In genomic region chr2:13579315-13579714, GRCm38 (mm10) we compare ENCODE assay signal across 16 mouse cellular contexts. TPM values are rescaled to one million over a fixed set of nuclear protein-coding genes. Genes with fewer than 3 reads are reported as not detected.
A peak's percentile ranks its signal among the peaks of the same experiment; 100 is the strongest.
DNase-seq lines count a peak whose midpoint lies in the region; ATAC-seq and TF ChIP-seq lines count a peak whose summit lies in the region.
"Had no signal": no experiment of that assay in that cellular context is flagged by ENCODE, and none has a peak within 500 bp of the region (broad histone marks: within the 10 kb centered on the region; RNA-seq: fewer than 3 reads in every experiment).

No protein-coding gene starts in this region.

- DNase-seq in gastrocnemius, adult 2 months, result no peak
- DNase-seq in gastrocnemius, postnatal 4 days (ENCODE audit: low spot score in 2 of 2), result no peak
- no peak for DNase-seq in heart, postnatal 36 days
- peak; percentile 45 for DNase-seq in A20 (ENCODE audit: low read depth, low spot score)
- peak; percentile 14 for DNase-seq in induced T-regulatory cell, adult 2 months (ENCODE audit: low read depth)
- no peak for DNase-seq in left cerebral cortex, postnatal 14 days (ENCODE audit: low spot score in 2 of 2)
- DNase-seq: adrenal gland, adult 2 months; adrenal gland, postnatal 25 days; cerebellum, adult 2 months; embryo, embryonic 11 days; gastrocnemius, postnatal 10 days; kidney, adult 11 months had no signal

- H3K27ac ChIP-seq in gastrocnemius, adult 2 months, result no peak overlapping the region
- H3K27ac ChIP-seq in heart, embryonic 16.5 days (ENCODE audit: low read length), result no peak overlapping the region
- H3K27ac ChIP-seq: forebrain, embryonic 15.5 days; hindbrain, embryonic 15.5 days had no signal

- intact Hi-C loops in gastrocnemius, adult 2 months (cut with DNase I), result loop anchor here (5.0 to 10.0 kb wide), 2 partner anchors 185 to 287 kb away; no protein-coding TSS in a partner anchor
- intact Hi-C loops in heart, postnatal 36 days (cut with DNase I), result loop anchor here (5.0 kb wide), 2 partner anchors 192 to 287 kb away; no protein-coding TSS in a partner anchor
- intact Hi-C loops in left cerebral cortex, postnatal 14 days (cut with DNase I), result loop anchor here (5.0 to 10.0 kb wide), 2 partner anchors 37 to 185 kb away; partner anchors contain the start of gene Trdmt1

- H3K36me3 ChIP-seq in heart, embryonic 16.5 days (ENCODE audit: control insufficient read depth, insufficient read depth), result peaks cover 55% of the 10 kb centered on the region

- no peak overlapping the region for H3K9ac ChIP-seq in heart, embryonic 16.5 days (ENCODE audit: low read length)
- H3K9ac ChIP-seq: embryonic facial prominence, embryonic 15.5 days; forebrain, embryonic 15.5 days; hindbrain, embryonic 15.5 days had no signal

- H3K9me3 ChIP-seq in heart, embryonic 16.5 days (replicated peaks; ENCODE audit: control insufficient read depth, low read length), result no peaks in the 10 kb centered on the region
- H3K9me3 ChIP-seq: embryonic facial prominence, embryonic 15.5 days; forebrain, embryonic 15.5 days; hindbrain, embryonic 15.5 days had no signal

- WGBS in heart, embryonic 16.5 days, result 87% methylated on average over 8 of the region's 8 CpGs

- ATAC-seq in heart, embryonic 16.5 days (replicated peaks; ENCODE audit: extremely low read depth, insufficient read depth, low FRiP score), result no peak
- ATAC-seq: forebrain, embryonic 15.5 days had no signal

- TF ChIP-seq CTCF in gastrocnemius, adult 2 months (IDR thresholded peaks at IDR 0.05), result no peak

- peak overlapping the region; percentile 45 for H3K4me2 ChIP-seq in heart, embryonic 16.5 days (ENCODE audit: low read depth, low read length)
- H3K4me2 ChIP-seq: forebrain, embryonic 15.5 days; hindbrain, embryonic 15.5 days had no signal

- peak overlapping the region; percentile 37 for H3K4me3 ChIP-seq in gastrocnemius, adult 2 months
- no peak overlapping the region for H3K4me3 ChIP-seq in heart, embryonic 16.5 days (ENCODE audit: low read length)
- H3K4me3 ChIP-seq: embryonic facial prominence, embryonic 15.5 days; forebrain, embryonic 15.5 days; hindbrain, embryonic 15.5 days had no signal

- no peaks in the 10 kb centered on the region for H3K27me3 ChIP-seq in heart, embryonic 16.5 days (ENCODE audit: control insufficient read depth, insufficient read depth, low read length)
- H3K27me3 ChIP-seq: embryonic facial prominence, embryonic 15.5 days; forebrain, embryonic 15.5 days; hindbrain, embryonic 15.5 days had no signal

- H3K4me1 ChIP-seq in heart, embryonic 16.5 days (ENCODE audit: control insufficient read depth, insufficient read depth, low read length), result peaks cover 10% of the 10 kb centered on the region

RNA-seq across cellular contexts. Expression of gene Vim, which starts 5.6 kb away (rescaled TPM):
- 100 to 1,000 TPM in 1 of 2 experiments, 10 to 100 TPM in 1; 99.0 to 123 TPM for total RNA-seq in gastrocnemius, adult 2 months (2021)
- total RNA-seq in gastrocnemius, postnatal 4 days (2021), result 1,000 to 10,000 TPM; 1,312 to 1,441 TPM
- 820 and 887 TPM in 2 replicates for polyA plus RNA-seq in heart, embryonic 16.5 days (2015; fragmentation: Nextera tagmentation; extraction: Ambion mirVana)
- total RNA-seq in heart, postnatal 36 days (2021), result 100 to 1,000 TPM; 352 to 374 TPM
- 10 to 100 TPM; 82.1 to 84.0 TPM for total RNA-seq in left cerebral cortex, postnatal 14 days (2021)

RNA-seq across cellular contexts. Expression of gene Trdmt1, which starts 34.8 kb away (rescaled TPM):
- 1 to 10 TPM; 3.6 to 6.4 TPM for total RNA-seq in gastrocnemius, adult 2 months (2021)
- 1 to 10 TPM; 4.6 to 7.6 TPM for total RNA-seq in gastrocnemius, postnatal 4 days (2021)
- 10.4 and 11.2 TPM in 2 replicates for polyA plus RNA-seq in heart, embryonic 16.5 days (2015; fragmentation: Nextera tagmentation; extraction: Ambion mirVana)
- 1 to 10 TPM; 6.5 to 8.0 TPM for total RNA-seq in heart, postnatal 36 days (2021)
- 1 to 10 TPM; 5.0 to 6.3 TPM for total RNA-seq in left cerebral cortex, postnatal 14 days (2021)

Comparison
In these comparisons a context has a peak if more than half of its experiments do, and no peak if none do; other contexts are left out.
1. DNase-seq: peak in A20 (single experiment) and induced T-regulatory cell, adult 2 months (single experiment); none in gastrocnemius, adult 2 months (single experiment), gastrocnemius, postnatal 4 days (0 of 2), heart, postnatal 36 days (0 of 2) and left cerebral cortex, postnatal 14 days (0 of 2).